Mouse (Mus musculus) megakaryocyte, embryonic 14.5 days (primary cell): ENCODE data around the gene Onecut1.

Source experiments
- FLI1 ChIP-seq: IDR thresholded peaks from 2 replicates; pipeline ENCODE4 v1.6.1; 2012; ENCODE audit warnings: low read length, inconsistent platforms, mixed read lengths
- GATA1 ChIP-seq: IDR thresholded peaks from 3 replicates; pipeline ENCODE4 v1.6.1; 2012; ENCODE audit warnings: mixed read lengths, low read length, inconsistent platforms, borderline replicate concordance

- TF ChIP-seq GATA1: no peak
- no peak for TF ChIP-seq FLI1
These were observed 43.3 kb downstream of the Onecut1 start for GRCm38 (mm10) chr9:74904866-74905508.
